Mouse (Mus musculus) retina, embryonic 14.5 days (tissue): ENCODE results near the gene Ccdc83.

Source experiments
- DNase-seq: peaks from one replicate; pipeline ENCODE4 v3.0.0-alpha.2; 2015; ENCODE audit warnings: low spot score

Ccdc83 gene

DNA sequence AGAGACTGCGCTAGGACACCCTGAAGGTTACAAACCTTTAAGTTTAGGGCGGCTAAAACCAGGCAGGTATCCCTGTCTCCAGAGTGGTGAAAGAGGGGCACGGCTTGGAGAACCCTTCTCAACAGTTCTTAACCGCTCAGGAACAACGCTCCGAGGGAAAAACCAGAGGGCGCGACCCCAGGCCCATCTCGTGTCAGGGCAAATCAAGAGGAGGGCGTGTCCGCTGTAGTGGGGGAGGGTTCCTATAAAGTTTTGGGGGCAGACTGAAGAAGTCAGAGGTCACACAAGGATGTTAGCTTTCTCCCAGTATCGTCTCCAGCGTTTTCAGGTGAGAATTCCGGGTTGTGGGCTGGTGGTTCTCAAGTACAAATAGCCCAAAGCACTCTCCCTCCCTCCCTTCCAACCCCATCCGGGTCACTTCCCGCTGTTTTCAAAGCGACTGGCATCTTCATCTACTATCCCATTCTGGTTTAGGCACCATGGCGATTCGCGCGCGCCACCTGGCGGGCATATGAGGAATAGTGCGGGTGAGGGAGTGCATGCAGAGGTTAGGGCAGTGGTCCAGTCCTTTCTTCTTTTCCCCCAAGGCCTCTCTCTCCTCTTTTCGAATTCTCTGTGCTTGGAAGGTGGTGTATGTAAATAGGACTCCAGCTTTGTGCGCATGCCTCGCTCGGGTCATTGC is at the start of gene Ccdc83:
Gene Ccdc83, minus strand, starts transcription at position 489 of the 682 bp plus-strand sequence.
- peak; percentile 93 for DNase-seq

DNA sequence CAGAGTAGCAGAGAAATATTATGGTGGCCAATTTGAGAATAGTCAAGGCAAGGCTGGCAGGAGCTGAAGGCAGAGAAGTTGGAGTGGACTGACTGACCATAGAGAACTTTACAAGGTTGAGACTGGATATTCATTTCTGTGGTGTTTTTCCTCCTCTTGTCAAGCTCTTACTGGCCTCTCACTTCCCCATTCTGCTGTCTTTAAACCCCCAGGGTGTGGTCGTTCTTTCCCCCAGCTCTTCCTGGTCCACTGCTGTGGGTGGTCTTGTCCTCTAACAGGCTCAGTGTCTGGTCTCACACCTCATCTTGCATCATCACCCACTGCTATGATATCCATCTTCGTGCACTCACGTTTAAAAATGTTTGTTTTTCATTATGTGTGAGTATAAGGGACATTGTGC is 47.8 kb upstream of the Ccdc83 start:
- no peak for DNase-seq

DNA sequence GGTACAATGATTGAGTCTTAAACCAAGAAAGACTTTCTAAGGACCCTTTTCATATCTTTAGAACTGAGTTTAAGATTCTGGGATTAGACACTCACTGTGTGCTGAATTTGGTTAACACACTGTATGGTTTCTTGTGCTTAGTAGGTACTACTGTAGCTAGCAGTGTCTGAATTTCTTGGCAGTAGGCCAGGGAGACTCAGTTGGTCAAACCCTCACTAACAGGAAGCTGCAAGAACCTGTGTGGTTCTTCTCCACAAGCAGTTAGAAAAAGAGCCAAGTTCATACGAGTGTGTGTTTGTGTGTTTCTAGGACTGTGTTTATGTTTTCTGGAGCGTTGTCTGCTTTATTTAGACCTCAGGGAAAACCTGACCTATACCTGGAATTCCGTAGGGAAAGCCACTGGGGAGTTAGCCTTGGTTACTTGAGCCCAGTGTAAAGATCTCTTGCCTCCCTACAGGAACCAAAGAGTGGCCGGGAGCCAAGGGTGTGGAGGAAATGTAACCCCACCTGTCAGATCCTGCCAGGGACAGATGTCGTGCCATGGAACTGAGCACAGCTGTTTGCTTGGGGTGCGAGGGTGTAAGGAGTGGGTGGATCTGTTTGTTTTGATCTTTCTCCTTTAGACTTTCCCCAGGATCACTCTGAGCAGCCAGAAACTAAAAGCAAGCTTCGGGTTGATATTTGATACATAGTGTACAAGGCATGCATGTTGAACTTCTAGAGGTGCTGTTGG is 46.7 kb upstream of the Ccdc83 start:
- no peak for DNase-seq

DNA sequence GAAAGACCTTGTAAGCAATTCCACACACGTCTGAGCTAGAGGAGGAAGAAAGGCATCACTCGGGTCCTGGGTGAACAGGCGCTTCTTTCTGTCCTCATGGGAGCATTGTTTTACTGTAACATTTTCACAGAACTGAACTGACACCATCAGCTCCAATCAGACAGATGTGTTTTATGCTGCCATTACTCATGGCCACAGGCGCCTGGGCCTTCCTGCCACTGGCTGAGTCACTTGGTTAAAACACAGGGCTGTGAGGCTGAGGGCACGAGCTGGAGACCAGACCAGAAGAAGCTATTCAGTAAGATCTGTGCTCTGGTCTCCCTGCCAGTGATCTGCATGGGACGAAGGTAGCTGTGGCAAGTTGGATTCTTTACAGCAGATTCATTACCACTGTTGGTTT is 42.4 kb upstream of the Ccdc83 start:
- DNase-seq, result no peak

GRCm38 (mm10) chr7:90306968-90307367 is 41.4 kb upstream of the Ccdc83 start:
- no peak for DNase-seq

DNA sequence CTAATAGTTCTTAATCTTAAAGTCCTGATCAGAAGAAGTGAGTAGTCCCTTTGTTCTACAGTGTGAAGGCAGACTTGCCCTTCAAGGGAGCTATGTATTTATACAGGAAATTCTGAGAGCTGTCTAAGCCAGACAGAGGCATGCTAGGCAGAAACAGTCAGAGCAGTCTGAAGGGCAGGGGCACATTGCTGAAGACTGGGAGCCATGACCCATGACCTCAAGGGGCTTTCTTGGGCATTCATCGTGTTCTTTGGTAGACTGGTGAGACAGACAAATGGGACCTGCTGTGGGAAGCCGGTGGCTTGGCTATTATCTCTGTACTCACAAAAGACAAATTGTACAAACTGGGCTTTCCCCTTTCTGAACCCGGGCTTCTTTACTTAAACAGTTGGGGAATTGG is 40.5 kb upstream of the Ccdc83 start:
- DNase-seq, result peak; percentile 38

- no peak for DNase-seq
These were observed 37.3 kb upstream of the Ccdc83 start for GRCm38 (mm10) chr7:90302647-90303552.

GRCm38 (mm10) chr7:90301942-90302646 is 36.5 kb upstream of the Ccdc83 start, which contains the start of gene Sytl2:
Gene Sytl2, plus strand, starts transcription at chr7:90302252.
- peak; percentile 59 for DNase-seq

- DNase-seq, result no peak
These were observed 26.3 kb upstream of the Ccdc83 start for GRCm38 (mm10) chr7:90291885-90292284.

DNA sequence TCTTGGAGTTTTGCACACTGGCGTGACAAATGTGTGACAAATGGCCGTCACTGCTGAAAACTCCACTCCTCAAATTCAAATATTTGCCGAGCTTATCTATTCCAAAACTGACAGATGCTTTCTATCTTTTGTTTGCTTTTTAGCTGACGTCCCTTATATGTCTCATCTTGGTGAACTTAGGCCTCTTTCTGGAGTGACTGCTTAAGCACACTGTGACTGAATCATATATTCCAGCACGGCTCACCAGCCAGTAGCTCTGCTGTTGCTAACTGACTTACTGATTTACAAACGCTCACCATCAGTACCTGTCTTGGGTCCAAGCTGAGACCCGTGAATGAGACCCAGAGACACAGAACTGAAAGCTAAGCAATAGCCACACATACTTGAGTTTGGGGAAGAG is 19.2 kb upstream of the Ccdc83 start:
- DNase-seq, result no peak

DNA sequence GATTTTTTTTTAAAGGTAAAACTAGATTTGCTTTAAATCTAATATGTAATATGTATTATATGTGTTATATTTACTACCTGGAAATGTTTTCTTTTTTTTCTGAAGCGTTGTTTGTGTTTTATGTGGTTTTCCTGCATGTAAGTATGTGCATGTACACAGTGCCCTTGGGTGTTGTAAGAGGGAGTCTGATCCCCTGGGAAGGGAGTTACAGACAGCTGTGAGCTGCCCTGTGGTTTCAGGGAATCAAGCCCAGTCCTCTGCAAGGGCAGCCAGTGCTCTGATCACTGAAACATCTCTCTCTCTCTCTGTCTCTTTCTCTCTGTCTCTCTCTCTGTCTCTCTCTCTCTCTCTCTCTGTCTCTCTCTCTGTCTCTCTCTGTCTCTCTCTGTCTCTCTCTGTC is 17.2 kb upstream of the Ccdc83 start:
- DNase-seq, result no peak

GRCm38 (mm10) chr7:90281759-90282546 is 16.4 kb upstream of the Ccdc83 start:
- DNase-seq, result no peak

DNA sequence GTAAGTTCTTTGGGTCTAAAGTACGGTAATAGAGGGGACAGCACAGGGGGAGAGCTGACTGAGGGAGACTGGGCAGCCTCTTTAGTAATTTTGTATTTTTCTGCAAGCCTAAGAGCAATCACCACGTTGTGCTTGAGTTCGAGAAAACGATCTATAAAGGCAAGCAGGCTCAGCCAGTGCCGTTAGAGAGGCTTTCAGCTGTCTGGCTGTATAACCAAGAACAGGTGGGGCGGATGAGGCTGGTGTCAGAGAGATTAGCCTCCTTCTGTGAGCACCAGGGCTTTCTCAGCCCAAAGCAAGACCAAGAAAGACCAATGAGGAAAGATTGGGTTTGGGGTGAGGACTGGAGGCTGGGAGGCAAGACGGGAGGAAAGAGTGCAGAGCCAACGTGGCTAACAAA is 15.3 kb upstream of the Ccdc83 start:
- DNase-seq, result no peak

DNA sequence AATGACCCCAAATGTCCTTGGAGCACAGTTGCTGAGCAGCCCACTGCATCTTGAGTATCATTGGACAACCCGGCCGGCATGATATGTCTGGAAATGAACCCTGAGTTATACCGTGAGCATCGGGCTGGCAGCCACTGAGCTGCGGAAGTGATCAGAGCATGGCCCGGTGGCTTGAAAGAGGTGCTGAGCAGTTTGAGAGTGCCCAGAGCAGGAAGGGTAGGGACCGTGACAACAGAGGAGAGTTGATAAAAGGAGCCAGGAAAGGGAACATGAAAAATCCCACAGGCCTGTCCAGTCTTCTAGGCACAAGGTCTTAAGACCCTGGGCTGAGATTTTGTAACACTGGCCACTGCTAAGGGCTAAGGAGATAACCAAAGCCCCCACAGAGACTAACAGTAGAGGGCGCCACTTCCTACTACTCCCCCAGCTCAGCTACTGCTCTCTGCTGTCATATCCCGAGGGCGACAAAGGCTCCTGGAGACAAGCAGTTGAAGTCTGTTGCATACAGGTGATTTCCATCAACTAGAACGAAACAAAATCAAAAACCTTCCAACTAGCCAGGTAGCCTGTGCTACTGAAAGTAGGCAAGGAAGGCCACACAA is 14.8 kb upstream of the Ccdc83 start:
- peak; percentile 76 for DNase-seq

DNA sequence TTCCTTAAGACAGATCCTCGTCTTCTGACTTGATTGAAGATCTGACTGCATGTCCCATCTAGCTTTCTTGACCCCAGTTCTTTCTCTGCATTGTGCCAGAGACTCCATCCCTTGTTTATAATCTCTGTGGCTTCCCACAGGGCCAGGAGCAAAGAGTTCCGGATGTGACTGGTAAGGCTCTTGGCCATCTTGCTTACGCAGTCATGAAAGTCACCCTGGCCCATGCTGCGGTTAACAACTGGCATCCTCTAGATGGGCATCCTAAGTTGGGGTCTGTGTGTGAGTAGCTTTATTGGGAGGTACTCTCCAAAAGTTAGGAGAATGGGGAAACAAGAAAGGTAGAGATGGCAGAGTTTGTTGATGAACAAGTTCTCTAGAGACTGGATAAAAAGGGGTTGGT is 13.6 kb upstream of the Ccdc83 start:
- DNase-seq, result no peak

DNA sequence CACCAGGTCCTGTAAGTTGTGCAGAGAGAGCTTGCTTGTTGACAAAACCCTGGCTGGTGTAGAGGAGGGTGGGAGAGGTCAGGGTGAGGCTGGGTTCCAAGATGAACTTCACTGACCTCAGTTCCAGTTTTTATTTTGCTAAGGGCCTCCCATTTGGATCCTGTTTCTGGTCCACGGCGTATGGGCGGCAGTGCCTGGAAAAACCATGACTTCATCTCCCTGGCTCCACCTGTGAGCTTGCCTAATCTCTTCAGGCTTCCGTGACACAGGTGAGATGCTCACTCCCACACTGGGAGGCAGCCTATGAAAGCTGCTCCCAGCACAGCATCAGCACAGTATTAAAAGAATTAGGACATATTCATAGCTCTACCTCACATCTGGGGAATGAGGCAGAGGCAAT is 12.2 kb upstream of the Ccdc83 start:
- DNase-seq, result no peak

GRCm38 (mm10) chr7:90277246-90277645 is 11.7 kb upstream of the Ccdc83 start:
- DNase-seq, result no peak

DNA sequence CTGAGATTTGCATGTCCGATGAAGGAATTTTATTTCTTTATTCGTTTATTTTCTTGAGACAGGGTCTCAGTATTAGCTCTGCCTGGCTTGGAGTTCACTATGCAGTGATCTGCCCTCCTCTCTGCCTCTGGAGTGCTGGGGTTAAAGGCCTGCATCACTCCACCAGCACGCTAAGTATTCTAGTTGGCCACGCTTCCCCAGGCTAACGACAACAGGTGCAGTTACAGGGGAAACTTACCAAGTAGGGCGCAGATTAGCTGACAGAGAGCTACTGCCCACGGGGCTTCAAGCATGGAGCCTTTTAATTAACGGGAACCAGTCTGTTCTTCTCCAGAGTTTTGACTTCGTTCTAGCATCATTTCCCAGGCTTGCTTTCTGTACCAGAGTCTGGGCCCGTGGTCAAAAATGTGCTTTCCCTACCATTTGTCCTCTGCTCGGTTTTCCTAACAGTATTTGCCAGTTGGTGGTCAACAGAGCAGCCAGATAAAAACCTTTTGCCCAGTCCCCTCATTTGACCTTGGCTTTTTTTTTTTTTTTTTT is 9.1 kb upstream of the Ccdc83 start:
- no peak for DNase-seq

DNA sequence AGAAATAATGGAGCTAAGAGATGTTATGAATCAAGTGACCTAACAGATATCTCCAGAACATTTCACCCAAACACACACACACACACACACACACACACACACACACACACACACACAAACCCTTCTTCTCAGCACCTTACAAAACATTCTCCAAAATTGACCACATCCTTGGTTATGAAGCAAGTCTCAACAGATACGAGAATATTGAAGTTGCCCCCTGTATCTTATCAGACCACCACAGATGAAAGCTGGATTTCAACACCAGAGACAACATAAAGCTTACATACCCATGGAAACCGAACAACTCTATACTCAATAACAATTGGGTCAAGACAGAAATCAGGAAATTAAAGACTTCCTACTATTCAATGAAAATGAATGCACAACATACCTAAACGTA is 4.6 kb upstream of the Ccdc83 start:
- DNase-seq, result no peak

DNA sequence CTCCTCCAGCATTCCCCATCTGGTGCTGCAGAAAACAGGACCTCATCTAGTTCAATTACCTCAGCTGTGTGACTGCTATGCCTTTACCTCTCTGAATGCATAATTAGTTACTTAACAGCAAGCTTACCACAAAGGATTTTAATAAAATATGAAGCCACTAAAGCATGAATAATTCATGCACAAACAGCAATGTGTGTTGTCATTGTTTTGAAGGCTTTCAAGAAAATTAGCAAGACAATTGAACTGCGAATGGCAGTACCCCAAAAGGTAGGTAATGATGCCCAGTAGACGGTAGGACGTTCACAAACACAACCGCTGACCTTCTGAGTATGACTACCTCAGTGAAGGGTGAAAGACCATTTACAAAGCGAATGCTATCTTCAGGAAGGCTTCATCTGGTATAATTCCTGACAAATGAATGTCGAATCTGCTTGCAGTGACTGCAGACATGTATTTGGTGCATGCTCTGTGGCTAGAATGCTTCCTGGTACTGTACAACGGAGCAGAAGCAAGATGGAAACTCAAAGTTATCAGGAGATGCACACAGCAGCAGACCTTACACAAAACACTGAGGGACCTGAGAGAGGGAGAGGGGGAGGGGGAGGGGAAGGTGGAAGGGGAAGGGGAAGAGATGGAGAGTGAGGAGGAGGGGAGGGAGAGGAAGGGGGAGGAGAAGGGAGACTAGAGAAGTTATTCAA is 3.5 kb downstream of the Ccdc83 start:
- DNase-seq, result peak; percentile 54
